ENCODE assay signal across 10 mouse cellular contexts in the genomic region with DNA sequence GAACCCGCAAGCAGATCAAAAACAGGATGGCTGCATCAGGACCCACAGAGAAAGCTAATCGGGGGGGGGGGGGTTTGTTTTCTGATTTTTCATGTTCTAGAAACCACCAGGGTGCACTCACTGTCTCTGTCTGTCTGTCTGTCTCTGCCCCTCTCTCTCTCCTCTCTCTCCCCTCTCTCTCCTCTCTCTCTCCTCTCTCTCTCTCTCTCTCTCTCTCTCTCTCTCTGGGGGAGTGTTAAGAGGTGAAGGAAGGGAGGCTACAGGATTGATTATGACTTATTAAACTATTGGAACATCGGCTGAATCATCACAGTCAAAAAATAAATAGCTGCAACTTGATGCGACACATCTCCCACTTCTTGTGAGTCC. TPM values are rescaled to one million over a fixed set of nuclear protein-coding genes. Genes with fewer than 3 reads are reported as not detected.
DNase-seq lines count a peak whose midpoint lies in the region; ATAC-seq and TF ChIP-seq lines count a peak whose summit lies in the region.
"Had no signal": no experiment of that assay in that cellular context is flagged by ENCODE, and none has a peak within 500 bp of the region (broad histone marks: within the 10 kb centered on the region; RNA-seq: fewer than 3 reads in every experiment).

No protein-coding gene starts in this region.

- no peak for TF ChIP-seq POLR2A in myocyte (IDR thresholded peaks at IDR 0.05; ENCODE audit: insufficient read length, low read depth)

- no peak overlapping the region for H3K27ac ChIP-seq in kidney, embryonic 16.5 days (ENCODE audit: low read length)
- H3K27ac ChIP-seq in embryonic facial prominence, embryonic 13.5 days = no peak overlapping the region
- H3K27ac ChIP-seq in intestine, embryonic 16.5 days (ENCODE audit: low read length) = no peak overlapping the region

- H3K36me3 ChIP-seq in kidney, embryonic 16.5 days (ENCODE audit: insufficient read depth, low read length) = no peaks in the 10 kb centered on the region
- H3K36me3 ChIP-seq in embryonic facial prominence, embryonic 13.5 days = no peaks in the 10 kb centered on the region
- H3K36me3 ChIP-seq in intestine, embryonic 16.5 days (ENCODE audit: control insufficient read depth, insufficient read depth, low read length) = no peaks in the 10 kb centered on the region
- H3K36me3 ChIP-seq in myocyte (ENCODE audit: control insufficient read depth, insufficient read depth) = no peaks in the 10 kb centered on the region

- no peak for DNase-seq in kidney, adult 8-10 months
- no peak for DNase-seq in frontal cortex, postnatal 14 days (ENCODE audit: low spot score in 2 of 2)
- no peak for DNase-seq in urinary bladder, postnatal 14 days (ENCODE audit: low spot score)
- no peak for DNase-seq in adrenal gland, postnatal 36 days

- H3K79me2 ChIP-seq in myocyte (ENCODE audit: control insufficient read depth, insufficient read depth) = no peaks in the 10 kb centered on the region

- peaks cover 36% of the 10 kb centered on the region for H3K27me3 ChIP-seq in kidney, embryonic 16.5 days (ENCODE audit: insufficient read depth, low read length)
- peaks cover 58% of the 10 kb centered on the region for H3K27me3 ChIP-seq in embryonic facial prominence, embryonic 13.5 days
- H3K27me3 ChIP-seq in intestine, embryonic 16.5 days (replicated peaks; ENCODE audit: control insufficient read depth, insufficient read depth, low read length) = peaks cover 34% of the 10 kb centered on the region
- H3K27me3 ChIP-seq in myocyte (ENCODE audit: control insufficient read depth, insufficient read depth, insufficient read length) = no peaks in the 10 kb centered on the region
- H3K27me3 ChIP-seq: Patski had no signal

- no peak overlapping the region for H3ac ChIP-seq in myocyte (ENCODE audit: control insufficient read depth, insufficient read length)

- ATAC-seq in kidney, embryonic 16.5 days (ENCODE audit: low FRiP score, low TSS enrichment) = no peak
- no peak for ATAC-seq in embryonic facial prominence, embryonic 13.5 days (ENCODE audit: insufficient number of reproducible peaks, insufficient read depth, low FRiP score, low TSS enrichment, low read depth)
- ATAC-seq in intestine, embryonic 16.5 days = no peak

- peak overlapping the region; percentile 94 for H3K4me2 ChIP-seq in kidney, embryonic 16.5 days (replicated peaks; ENCODE audit: low read depth, low read length)
- peak overlapping the region; percentile 94 for H3K4me2 ChIP-seq in embryonic facial prominence, embryonic 13.5 days
- H3K4me2 ChIP-seq in intestine, embryonic 16.5 days (ENCODE audit: low read depth, low read length) = peak overlapping the region; percentile 90
- peak overlapping the region; percentile 94 for H3K4me2 ChIP-seq in myocyte (ENCODE audit: low read depth)

- H3K9ac ChIP-seq in kidney, embryonic 16.5 days (replicated peaks; ENCODE audit: low read length) = peak overlapping the region; percentile 65; the same call in 1 of the 2 replicates
- peak overlapping the region; percentile 64 for H3K9ac ChIP-seq in embryonic facial prominence, embryonic 13.5 days
- H3K9ac ChIP-seq in intestine, embryonic 16.5 days (ENCODE audit: low read depth, low read length) = peak overlapping the region; percentile 58; the same call in 1 of the 2 replicates

- H3K4me3 ChIP-seq in kidney, embryonic 16.5 days (ENCODE audit: low read length) = peak overlapping the region; percentile 51
- peak overlapping the region; percentile 50 for H3K4me3 ChIP-seq in embryonic facial prominence, embryonic 13.5 days
- peak overlapping the region; percentile 51 for H3K4me3 ChIP-seq in intestine, embryonic 16.5 days (ENCODE audit: low read length)
- H3K4me3 ChIP-seq in myocyte = peak overlapping the region; percentile 22

- no peaks in the 10 kb centered on the region for H3K9me3 ChIP-seq in kidney, embryonic 16.5 days (ENCODE audit: low read length)
- H3K9me3 ChIP-seq in embryonic facial prominence, embryonic 13.5 days = no peaks in the 10 kb centered on the region
- H3K9me3 ChIP-seq in intestine, embryonic 16.5 days (ENCODE audit: control insufficient read depth, low read length) = no peaks in the 10 kb centered on the region

- H3K4me1 ChIP-seq in kidney, embryonic 16.5 days (ENCODE audit: insufficient read depth, low read length) = peaks cover 26% of the 10 kb centered on the region
- H3K4me1 ChIP-seq in embryonic facial prominence, embryonic 13.5 days = peaks cover 27% of the 10 kb centered on the region
- peaks cover 16% of the 10 kb centered on the region for H3K4me1 ChIP-seq in intestine, embryonic 16.5 days (ENCODE audit: control insufficient read depth, insufficient read depth, low read length)

- WGBS in kidney, embryonic 16.5 days = 15% methylated on average over 4 of the region's 4 CpGs
- 24% methylated on average over 4 of the region's 4 CpGs for WGBS in embryonic facial prominence, embryonic 13.5 days
- 23% methylated on average over 4 of the region's 4 CpGs for WGBS in intestine, embryonic 16.5 days

TF ChIP-seq in myocyte, 11 proteins besides CTCF, POLR2A, EP300 and RAD21:
- no peak for TF ChIP-seq USF1 (IDR thresholded peaks at IDR 0.05; ENCODE audit: low read depth)
- no peak for TF ChIP-seq E2F4 (IDR thresholded peaks at IDR 0.05; ENCODE audit: insufficient read depth)
- TF ChIP-seq REST (IDR thresholded peaks at IDR 0.05; ENCODE audit: insufficient read depth, insufficient read length) = no peak
- no peak for TF ChIP-seq MYOD1 (IDR thresholded peaks at IDR 0.05; ENCODE audit: control insufficient read depth in 1 of 3, insufficient read length in 2 of 3, low read depth in 2 of 3)
- no peak for TF ChIP-seq CEBPB (IDR thresholded peaks at IDR 0.05; ENCODE audit: insufficient read depth, poor library complexity, severe bottlenecking)
- TF ChIP-seq TCF12 (IDR thresholded peaks at IDR 0.05; ENCODE audit: insufficient read depth, poor library complexity, severe bottlenecking) = no peak
- TF ChIP-seq MAX (IDR thresholded peaks at IDR 0.05; ENCODE audit: low read depth) = no peak
- TF ChIP-seq POLR2AphosphoS2 (IDR thresholded peaks at IDR 0.05; ENCODE audit: insufficient read length, low read depth) = no peak
- TF ChIP-seq TCF3 (IDR thresholded peaks at IDR 0.05; ENCODE audit: insufficient read length, low read depth) = no peak
- TF ChIP-seq SRF (IDR thresholded peaks at IDR 0.05; ENCODE audit: control insufficient read depth, insufficient read length, low read depth) = no peak
- no peak for TF ChIP-seq MYOG (IDR thresholded peaks at IDR 0.05; ENCODE audit: control insufficient read depth in 1 of 3, insufficient read depth in 1 of 3, insufficient read length in 2 of 3, low read depth in 2 of 3)

RNA-seq across cellular contexts. Expression of gene Sstr2, which starts 0.9 kb away (rescaled TPM):
- 0.36 and 0.47 TPM in 2 replicates for polyA plus RNA-seq in kidney, embryonic 16.5 days (2015; fragmentation: Nextera tagmentation; extraction: Ambion mirVana)
- polyA plus RNA-seq in embryonic facial prominence, embryonic 13.5 days (2015; fragmentation: Nextera tagmentation; extraction: Ambion mirVana) = 1.3 and 1.5 TPM in 2 replicates
- polyA plus RNA-seq in intestine, embryonic 16.5 days (2015; fragmentation: Nextera tagmentation; extraction: Ambion mirVana) = 0.62 and 1.3 TPM in 2 replicates
- 5.3 TPM for polyA plus RNA-seq in myocyte (2012; fragmentation: generic; extraction: Trizol)
- 1 to 10 TPM; 1.6 to 3.9 TPM for total RNA-seq in adrenal gland, postnatal 36 days (2021)
- total RNA-seq: neutrophil, adult 5-6 weeks had no signal

RNA-seq across cellular contexts. Expression of gene Cog1, which starts 30.7 kb away (rescaled TPM):
- polyA plus RNA-seq in kidney, embryonic 16.5 days (2015; fragmentation: Nextera tagmentation; extraction: Ambion mirVana) = 25.1 and 28.2 TPM in 2 replicates
- polyA plus RNA-seq in embryonic facial prominence, embryonic 13.5 days (2015; fragmentation: Nextera tagmentation; extraction: Ambion mirVana) = 24.3 and 27.4 TPM in 2 replicates
- 24.9 and 25.0 TPM in 2 replicates for polyA plus RNA-seq in intestine, embryonic 16.5 days (2015; fragmentation: Nextera tagmentation; extraction: Ambion mirVana)
- polyA plus RNA-seq in myocyte (2012; fragmentation: generic; extraction: Trizol) = 25.6 TPM
- total RNA-seq in adrenal gland, postnatal 36 days (2021) = 10 to 100 TPM; 35.4 to 39.5 TPM

RNA-seq across cellular contexts. Expression of gene Slc39a11, which starts 31.6 kb away (rescaled TPM):
- polyA plus RNA-seq in kidney, embryonic 16.5 days (2015; fragmentation: Nextera tagmentation; extraction: Ambion mirVana) = 23.5 and 25.4 TPM in 2 replicates
- 21.3 and 26.3 TPM in 2 replicates for polyA plus RNA-seq in embryonic facial prominence, embryonic 13.5 days (2015; fragmentation: Nextera tagmentation; extraction: Ambion mirVana)
- polyA plus RNA-seq in intestine, embryonic 16.5 days (2015; fragmentation: Nextera tagmentation; extraction: Ambion mirVana) = 52.8 and 56.5 TPM in 2 replicates
- polyA plus RNA-seq in myocyte (2012; fragmentation: generic; extraction: Trizol) = 15.7 TPM
- total RNA-seq in adrenal gland, postnatal 36 days (2021) = 10 to 100 TPM; 27.4 to 27.7 TPM
